Comparison of ENCODE assay signal across 8 mouse cellular contexts in genomic region chr11:79961346-79962124, GRCm38 (mm10). TPM values are rescaled to one million over a fixed set of nuclear protein-coding genes. Genes with fewer than 3 reads are reported as not detected.
DNase-seq lines count a peak whose midpoint lies in the region; ATAC-seq and TF ChIP-seq lines count a peak whose summit lies in the region.

No protein-coding gene starts in this region.

- DNase-seq in left cerebral cortex, adult 2 months (ENCODE audit: extremely low spot score in 1 of 2, low spot score in 2 of 2) = no peak
- no peak for DNase-seq in left cerebral cortex, postnatal 36 days (ENCODE audit: low spot score in 2 of 2)
- peak; percentile 8 for DNase-seq in hindbrain, embryonic 11.5 days (ENCODE audit: low spot score)
- peak; percentile 48 for DNase-seq in testis, postnatal 10 days (ENCODE audit: low spot score)
- DNase-seq in yolk sac, embryonic 10.5 days (ENCODE audit: low spot score) = no peak
- DNase-seq in layer of hippocampus, adult 18-20 months (ENCODE audit: low spot score in 2 of 2) = no peak

- H3K27ac ChIP-seq in left cerebral cortex, adult 2 months = peak overlapping the region; percentile 64; the same call in 1 of the 2 replicates
- peak overlapping the region; percentile 40; the same call in 1 of the 2 replicates for H3K27ac ChIP-seq in brown adipose tissue, adult 24 weeks (replicated peaks; ENCODE audit: low read depth, low read length)
- peak overlapping the region; percentile 47; the same call in 1 of the 2 replicates for H3K27ac ChIP-seq in hindbrain, embryonic 11.5 days (ENCODE audit: low read depth, low read length)
- peak overlapping the region; percentile 87 for H3K27ac ChIP-seq in liver, embryonic 12.5 days

- H3K4me1 ChIP-seq in brown adipose tissue, adult 24 weeks (ENCODE audit: control insufficient read depth, insufficient read depth, insufficient read length, low read length) = no peaks in the 10 kb centered on the region
- no peaks in the 10 kb centered on the region for H3K4me1 ChIP-seq in hindbrain, embryonic 11.5 days (replicated peaks; ENCODE audit: control insufficient read depth, insufficient read depth, low read length)
- H3K4me1 ChIP-seq in liver, embryonic 12.5 days = peaks cover 19% of the 10 kb centered on the region

- 5% methylated on average over 27 of the region's 27 CpGs for WGBS in hindbrain, embryonic 11.5 days
- 6% methylated on average over 27 of the region's 27 CpGs for WGBS in liver, embryonic 12.5 days (ENCODE audit: insufficient replicate concordance)

- TF ChIP-seq CTCF in left cerebral cortex, adult 2 months (IDR thresholded peaks at IDR 0.05) = no peak

- H3K9me3 ChIP-seq in hindbrain, embryonic 11.5 days (ENCODE audit: control insufficient read depth, low read length) = no peaks in the 10 kb centered on the region
- no peaks in the 10 kb centered on the region for H3K9me3 ChIP-seq in liver, embryonic 12.5 days (replicated peaks)

- 0 out of 2 replicates have a peak, but pooled peaks have one; percentile 35 for ATAC-seq in hindbrain, embryonic 11.5 days (ENCODE audit: low FRiP score)
- peak; percentile 49 for ATAC-seq in liver, embryonic 12.5 days

- H3K4me2 ChIP-seq in hindbrain, embryonic 11.5 days (replicated peaks; ENCODE audit: low read depth, low read length) = peak overlapping the region; percentile 52
- H3K4me2 ChIP-seq in liver, embryonic 12.5 days = peak overlapping the region; percentile 74

- no peaks in the 10 kb centered on the region for H3K27me3 ChIP-seq in hindbrain, embryonic 11.5 days (ENCODE audit: control insufficient read depth, insufficient read depth, low read length)
- H3K27me3 ChIP-seq in liver, embryonic 12.5 days (replicated peaks) = no peaks in the 10 kb centered on the region; the same call in 1 of the 2 replicates

- no peaks in the 10 kb centered on the region for H3K36me3 ChIP-seq in hindbrain, embryonic 11.5 days (ENCODE audit: control insufficient read depth, insufficient read depth, low read length)
- peaks cover 37% of the 10 kb centered on the region for H3K36me3 ChIP-seq in liver, embryonic 12.5 days

- peak overlapping the region; percentile 61 for H3K9ac ChIP-seq in hindbrain, embryonic 11.5 days (ENCODE audit: low read depth, low read length)
- peak overlapping the region; percentile 80 for H3K9ac ChIP-seq in liver, embryonic 12.5 days

- intact Hi-C loops in left cerebral cortex, adult 2 months (cut with DNase I) = loop anchor here (1.0 kb wide), 1 partner anchor 31 kb away; no protein-coding TSS in a partner anchor
- intact Hi-C loops in left cerebral cortex, postnatal 36 days (cut with DNase I) = loop anchor here (2.0 kb wide), 1 partner anchor 31 kb away; the partner anchor contains the start of gene Suz12

- H3K4me3 ChIP-seq in left cerebral cortex, adult 2 months = peak overlapping the region; percentile 75
- peak overlapping the region; percentile 89 for H3K4me3 ChIP-seq in brown adipose tissue, adult 24 weeks (ENCODE audit: insufficient read depth, low read depth, low read length)
- peak overlapping the region; percentile 75 for H3K4me3 ChIP-seq in hindbrain, embryonic 11.5 days (ENCODE audit: low read depth, low read length)
- H3K4me3 ChIP-seq in liver, embryonic 12.5 days = peak overlapping the region; percentile 72

RNA-seq across cellular contexts. Expression of gene Utp6, which starts 0.7 kb away (rescaled TPM):
- 10 to 100 TPM; 23.2 to 28.3 TPM for total RNA-seq in left cerebral cortex, adult 2 months (2021)
- total RNA-seq in left cerebral cortex, postnatal 36 days (2021) = 10 to 100 TPM; 24.6 to 29.1 TPM
- 21.2 and 27.0 TPM in 2 replicates for polyA plus RNA-seq in brown adipose tissue, adult 24 weeks (2012; ENCODE audit: insufficient read depth, insufficient read length, missing spikeins)
- 84.5 and 87.5 TPM in 2 replicates for polyA plus RNA-seq in hindbrain, embryonic 11.5 days (2014; fragmentation: Nextera tagmentation; extraction: Ambion mirVana)
- 45.4 and 45.5 TPM in 2 replicates for polyA plus RNA-seq in liver, embryonic 12.5 days (2016; fragmentation: Nextera tagmentation; extraction: Ambion mirVana)
- total RNA-seq in layer of hippocampus, adult 18-20 months (2021) = 10 to 100 TPM; 32.3 to 36.7 TPM

RNA-seq across cellular contexts. Expression of gene Suz12, which starts 31.4 kb away (rescaled TPM):
- 10 to 100 TPM; 33.4 to 34.0 TPM for total RNA-seq in left cerebral cortex, adult 2 months (2021)
- total RNA-seq in left cerebral cortex, postnatal 36 days (2021) = 10 to 100 TPM; 31.1 to 37.1 TPM
- polyA plus RNA-seq in brown adipose tissue, adult 24 weeks (2012; ENCODE audit: insufficient read depth, insufficient read length, missing spikeins) = 15.0 and 20.6 TPM in 2 replicates
- polyA plus RNA-seq in hindbrain, embryonic 11.5 days (2014; fragmentation: Nextera tagmentation; extraction: Ambion mirVana) = 26.1 and 36.1 TPM in 2 replicates
- polyA plus RNA-seq in liver, embryonic 12.5 days (2016; fragmentation: Nextera tagmentation; extraction: Ambion mirVana) = 25.1 and 28.0 TPM in 2 replicates
- total RNA-seq in layer of hippocampus, adult 18-20 months (2021) = 10 to 100 TPM; 36.9 to 37.0 TPM

Comparison
In these comparisons a context has a peak if more than half of its experiments do, and no peak if none do; other contexts are left out.
1. DNase-seq: peak in hindbrain, embryonic 11.5 days (single experiment) and testis, postnatal 10 days (single experiment); none in left cerebral cortex, adult 2 months (0 of 2), left cerebral cortex, postnatal 36 days (0 of 2), yolk sac, embryonic 10.5 days (single experiment) and layer of hippocampus, adult 18-20 months (0 of 2).
2. Peak in every context shown above with its lines, with median percentiles within 50 percentile points of each other: H3K27ac ChIP-seq and H3K4me3 ChIP-seq.